Mouse (Mus musculus) brain, embryonic 14.5 days (tissue): ENCODE measurements around the gene Pwp1. TPM values are rescaled to one million over a fixed set of nuclear protein-coding genes. Genes with fewer than 3 reads are reported as not detected.
"Not testable (repeated sequence)": the region's sequence is repeated elsewhere in the genome, so short reads cannot be mapped to it uniquely, and the experiment has no call there.

Source experiments
- DNase-seq: peaks from one replicate; pipeline ENCODE4 v3.0.0-alpha.2; 2011; ENCODE audit warnings: low read depth
- CTCF ChIP-seq: fragments of 200-500 bp; IDR thresholded peaks from 2 replicates; pipeline ENCODE4 v1.5.1; 2012; ENCODE audit warnings: inconsistent platforms, mild to moderate bottlenecking, moderate library complexity, borderline replicate concordance; ENCODE audit not compliant: insufficient read depth, insufficient read length; ENCODE audit errors: extremely low read depth
- POLR2A ChIP-seq: fragments of 200-500 bp; IDR thresholded peaks from 2 replicates; pipeline ENCODE4 v1.6.1; 2012; ENCODE audit warnings: mild to moderate bottlenecking, inconsistent platforms, borderline replicate concordance; ENCODE audit not compliant: poor library complexity, insufficient read depth, insufficient read length, severe bottlenecking; ENCODE audit errors: extremely low read depth
- polyA plus RNA-seq: library from polyadenylated mRNA; depleted of rRNA; stranded (reverse); fragments of >200 nt; gene quantifications from 2 replicates; pipeline ENCODE4 v1.2.3, GENCODE M21; 2012; rRNA removed

The Pwp1 gene
- polyA plus RNA-seq, result 39.7 and 39.8 TPM in 2 replicates

DNA sequence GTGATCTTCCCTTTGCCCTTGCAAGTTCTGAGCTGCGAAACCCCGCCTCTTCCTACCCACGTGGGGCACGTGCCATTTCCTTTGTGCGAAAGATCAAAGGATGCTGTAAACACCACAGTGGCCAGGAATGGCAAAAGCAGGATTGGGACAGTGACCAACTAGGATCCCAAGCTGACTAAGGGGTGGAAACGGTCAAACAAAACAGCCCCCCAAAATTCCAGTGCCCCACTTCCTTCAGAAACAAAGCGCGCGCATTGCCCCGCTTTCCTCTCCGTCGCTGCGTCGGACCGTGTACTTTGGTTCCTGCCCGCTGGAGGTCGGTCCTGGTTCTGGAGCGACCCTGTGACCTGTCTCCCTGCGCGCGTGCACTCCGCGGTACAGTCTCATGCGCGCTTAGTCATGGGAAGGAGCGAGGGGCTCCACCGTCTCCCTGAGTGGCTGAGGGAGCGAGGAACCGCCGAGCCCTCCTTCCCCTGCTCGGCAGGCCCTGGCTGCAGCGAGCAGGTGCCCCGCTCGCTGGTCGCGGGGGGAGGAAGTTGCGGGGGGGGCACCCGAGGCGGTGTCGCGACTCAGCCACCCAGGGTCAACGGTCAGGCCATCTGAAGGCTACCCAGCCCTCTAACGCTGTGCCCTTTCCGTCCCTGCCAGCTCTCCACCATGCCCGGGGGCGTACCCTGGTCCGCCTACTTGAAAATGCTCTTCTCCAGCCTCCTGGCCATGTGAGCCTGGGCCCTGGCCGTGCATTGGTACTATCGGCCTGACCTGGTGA, at the start of gene Pwp1:
TSS of gene Pwp1 (plus strand) at position 410 of the 769 bp plus-strand sequence.
- 0 out of 2 replicates have a peak, but pooled peaks have one; percentile 3 for TF ChIP-seq POLR2A
- DNase-seq, result peak; percentile 84

DNA sequence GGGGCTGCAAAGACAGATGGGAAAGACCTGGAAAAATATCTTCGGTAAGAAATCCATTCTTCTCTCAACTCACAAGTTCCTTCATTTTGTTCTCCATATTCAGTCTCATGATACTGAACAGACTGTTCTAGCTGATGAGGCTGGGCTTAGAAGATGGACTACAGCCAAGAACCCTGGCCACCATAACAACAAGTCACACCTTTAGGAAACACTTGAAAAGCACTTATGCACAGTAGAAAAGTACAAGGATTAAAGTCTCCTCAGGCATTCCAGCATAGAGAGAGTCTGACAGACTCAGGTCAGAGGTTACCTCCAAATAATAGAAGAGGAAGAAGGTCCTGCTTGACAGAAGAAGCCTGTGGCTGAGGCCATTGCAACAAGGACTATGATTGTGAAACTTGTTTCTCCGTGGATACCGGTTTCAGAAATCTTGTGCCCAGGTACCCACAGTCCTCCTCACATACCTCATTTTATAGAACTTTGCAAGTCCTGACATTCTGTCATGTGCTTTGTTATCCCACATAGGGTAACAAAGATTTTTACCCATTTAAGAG, 7.1 kb upstream of the Pwp1 start:
- DNase-seq, result not testable (repeated sequence)

DNA sequence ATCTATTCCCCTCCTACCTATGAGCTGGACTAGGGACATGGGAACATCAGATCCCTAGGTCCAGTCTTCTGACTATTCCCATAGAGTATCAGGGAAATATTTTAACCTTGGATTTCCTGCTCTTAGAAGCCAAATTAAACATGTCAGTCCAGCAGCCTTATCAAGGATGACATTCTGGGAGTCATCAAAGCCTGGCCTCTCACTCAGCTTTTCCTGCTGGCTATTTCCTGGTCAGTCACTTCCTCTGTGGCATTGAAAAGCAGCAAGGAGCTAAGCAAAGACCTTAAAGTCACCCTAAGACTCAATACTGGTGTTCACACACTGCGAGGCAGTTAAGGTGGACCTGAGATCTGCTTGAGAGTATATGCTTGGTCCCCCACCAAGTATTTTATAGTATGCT, 5.5 kb upstream of the Pwp1 start:
- not testable (repeated sequence) for DNase-seq

DNA sequence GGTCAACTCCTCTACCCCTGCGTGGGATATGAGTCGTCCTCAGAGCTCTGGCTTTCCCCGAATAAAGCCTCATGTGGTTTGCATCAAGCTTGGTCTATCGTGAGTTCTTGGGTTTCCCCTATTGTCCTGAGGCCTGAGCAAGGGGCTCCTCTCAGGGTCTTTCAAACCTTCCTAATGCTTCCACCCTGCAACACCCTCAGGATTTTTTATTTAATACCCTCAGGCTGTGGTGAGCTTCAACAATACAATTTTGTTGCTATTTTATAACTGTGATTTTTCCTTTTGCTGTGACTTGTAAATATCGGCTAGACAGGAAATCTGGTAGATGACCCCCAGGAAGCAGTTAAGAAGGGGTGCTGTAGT, 591 bp upstream of the Pwp1 start:
- not testable (repeated sequence) for DNase-seq

DNA sequence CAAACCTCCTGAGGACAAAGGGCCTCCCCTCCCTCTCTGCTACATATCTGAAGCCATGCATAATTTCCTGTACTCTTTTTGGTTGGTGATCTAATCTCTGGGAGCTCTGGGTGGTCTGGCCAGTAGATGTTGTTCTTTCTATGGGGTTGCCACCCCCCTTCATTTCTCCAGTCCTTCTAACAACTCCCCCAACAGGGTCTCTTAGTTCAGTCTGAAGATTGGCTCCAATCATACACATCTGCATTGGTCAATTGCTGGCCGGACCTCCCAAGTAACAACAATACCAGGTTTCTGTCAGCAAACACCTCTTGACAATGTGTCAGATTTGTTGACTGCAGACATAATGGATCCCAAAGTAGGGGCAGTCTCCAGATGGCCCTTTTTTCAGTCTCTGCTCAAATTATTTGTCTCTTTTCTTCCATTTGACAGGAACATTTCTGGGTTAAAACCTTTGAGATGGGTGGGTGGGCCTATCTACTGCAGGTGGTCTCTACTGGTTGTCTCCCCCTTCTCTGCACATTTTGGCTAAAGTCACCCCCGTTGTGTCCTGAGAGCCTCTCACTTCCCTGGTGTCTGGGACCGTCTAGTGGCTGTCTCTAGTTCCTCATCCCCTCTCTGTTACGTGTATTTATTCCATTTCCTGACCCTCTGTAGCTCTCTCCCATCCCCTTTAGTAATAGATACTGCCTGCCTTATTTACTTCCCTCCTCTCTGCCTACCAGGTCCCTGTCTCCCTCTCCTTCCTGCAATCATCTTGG, 17.0 kb downstream of the Pwp1 start:
- no peak for TF ChIP-seq CTCF
- TF ChIP-seq POLR2A, result no peak
- DNase-seq, result no peak

DNA sequence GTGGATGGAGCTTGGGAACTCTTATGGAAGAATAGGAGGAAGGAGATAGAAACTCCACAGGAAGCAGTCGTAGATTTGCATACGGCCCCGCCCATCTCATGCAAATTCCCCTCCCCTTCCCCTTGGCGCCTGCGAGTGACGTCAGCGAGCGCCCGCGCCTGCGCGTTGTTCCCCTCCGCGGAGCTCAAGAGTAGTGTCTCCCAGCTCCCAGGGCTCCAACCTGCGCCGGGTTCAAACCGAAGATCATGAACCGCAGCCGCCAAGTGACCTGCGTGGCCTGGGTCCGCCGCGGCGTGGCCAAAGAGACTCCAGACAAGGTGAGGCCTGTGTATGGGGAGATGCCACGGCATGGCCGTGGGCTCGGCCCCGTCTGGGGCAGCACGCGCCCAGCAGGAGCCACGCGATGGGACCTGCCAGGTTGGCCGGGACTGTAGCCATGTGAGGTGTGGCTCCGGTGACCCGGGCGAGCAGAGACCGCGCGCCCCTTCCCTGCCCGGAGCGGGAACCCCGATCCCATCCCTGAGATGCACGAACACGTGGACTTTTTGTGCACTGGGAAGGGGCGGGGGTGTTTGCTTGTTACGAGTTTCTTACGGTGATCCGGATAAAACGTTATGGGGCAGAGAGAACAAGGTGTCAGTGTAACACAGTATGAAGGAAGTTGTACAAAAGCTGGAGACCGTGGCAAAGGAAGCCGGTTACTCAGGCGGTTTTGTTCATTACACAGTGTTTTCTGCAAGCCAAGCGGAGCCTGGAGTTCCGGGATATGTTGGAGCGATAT, 42.6 kb downstream of the Pwp1 start:
- TF ChIP-seq POLR2A (peak; percentile 21; the same call in 1 of the 2 replicates), CTCF (no peak)
- DNase-seq, result peak; percentile 98

DNA sequence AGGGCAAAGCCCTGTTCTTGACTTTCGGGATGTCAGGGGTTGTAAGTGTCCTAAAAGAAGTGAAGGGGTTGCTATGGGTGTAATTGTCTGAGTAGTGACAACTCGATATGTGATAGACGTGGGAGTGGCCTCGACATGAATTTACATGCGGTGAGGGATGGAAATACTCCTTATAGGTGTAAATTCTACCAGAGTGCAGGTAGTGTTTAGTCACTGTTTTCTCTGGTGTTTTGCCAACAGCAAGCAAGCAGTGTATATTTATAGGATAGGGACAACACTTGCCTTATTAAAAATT, 43.1 kb downstream of the Pwp1 start:
- no peak for DNase-seq
- TF ChIP-seq POLR2A (no peak), CTCF (no peak)

DNA sequence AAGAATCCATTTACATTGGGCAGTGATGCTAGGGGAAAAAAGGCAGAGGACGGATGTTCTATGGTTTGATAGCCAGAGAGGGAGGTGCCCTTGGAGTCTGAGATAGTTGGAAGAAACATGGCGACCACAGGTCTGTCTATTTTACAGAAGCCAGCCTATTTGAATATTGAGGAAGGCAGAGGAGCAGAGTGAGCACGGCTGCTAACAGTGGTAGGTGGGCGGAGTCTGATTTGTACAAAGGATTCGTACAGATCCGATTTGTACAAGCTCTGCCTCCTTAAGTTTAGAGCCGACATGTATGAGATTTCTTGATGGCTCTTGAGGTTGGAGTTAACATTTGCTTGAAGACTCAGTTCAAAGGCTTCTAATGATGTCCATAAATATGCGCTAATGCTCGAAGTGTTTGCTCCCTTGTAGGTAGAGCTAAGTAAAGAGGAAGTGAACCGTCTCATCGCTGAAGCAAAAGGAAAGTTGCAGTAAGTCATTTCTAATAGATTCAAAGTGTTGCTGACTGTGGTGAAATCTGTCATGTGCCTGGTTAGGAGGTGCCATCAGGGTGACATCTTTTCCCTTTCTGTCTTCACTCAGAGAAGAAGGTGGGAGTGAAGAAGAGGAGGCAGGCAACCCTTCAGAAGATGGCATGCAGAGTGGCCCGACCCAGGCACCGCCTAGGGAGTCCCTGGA, 44.7 kb downstream of the Pwp1 start:
- no peak for TF ChIP-seq CTCF
- no peak for TF ChIP-seq POLR2A

DNA sequence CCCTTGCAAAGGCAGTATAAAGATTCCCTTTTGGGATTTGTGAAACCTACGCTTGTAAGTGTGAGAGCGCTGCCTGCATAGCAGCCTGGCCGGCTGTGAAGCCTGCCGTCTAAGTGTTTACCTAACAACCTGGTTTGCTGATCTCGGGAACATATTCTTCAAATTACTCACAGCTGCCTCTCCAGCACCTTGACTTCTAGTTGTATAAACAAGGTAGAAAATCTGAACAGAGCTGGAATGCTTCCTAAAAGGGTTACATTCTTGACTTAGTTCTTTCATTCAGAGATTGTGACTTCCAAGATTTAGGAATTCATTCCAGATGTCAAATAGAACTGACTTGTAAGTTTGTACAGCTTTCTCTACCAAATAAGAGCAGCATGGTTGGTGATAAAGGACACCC, 46.5 kb downstream of the Pwp1 start:
- TF ChIP-seq POLR2A (no peak), CTCF (no peak)
- DNase-seq, result no peak

More for the DNA sequence above, 44.7 kb downstream of the Pwp1 start:
- DNase-seq, result no peak

DNA sequence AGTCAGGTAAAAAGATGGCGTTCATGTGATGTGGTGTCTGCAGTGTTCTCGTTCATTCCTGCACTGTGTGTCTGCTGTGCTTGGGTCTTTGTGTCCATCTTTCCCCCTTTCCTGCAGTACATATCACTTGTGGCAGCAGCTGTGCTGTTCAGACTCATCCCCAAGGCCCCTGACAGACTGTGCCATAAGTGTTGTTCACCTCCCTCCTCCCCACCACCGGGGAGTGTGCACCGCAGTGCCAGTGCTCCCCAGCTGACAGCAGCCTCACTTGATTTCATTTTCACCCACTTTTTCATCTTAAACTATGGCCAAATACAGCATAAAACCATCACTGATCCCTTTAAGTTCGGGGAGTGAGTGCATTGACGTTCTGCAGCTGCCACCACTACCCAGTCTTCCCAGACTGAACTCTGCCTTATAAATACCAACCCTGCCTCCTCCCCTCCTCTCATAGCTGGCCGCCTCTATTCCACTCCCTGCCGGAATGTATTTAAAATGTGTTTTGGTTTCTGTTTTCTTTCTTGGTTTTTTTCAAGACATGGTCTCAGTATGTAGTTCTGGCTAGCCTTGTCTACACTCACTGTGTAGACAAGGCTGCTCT, 50.7 kb downstream of the Pwp1 start:
- DNase-seq, result no peak
- no peak for TF ChIP-seq POLR2A
- no peak for TF ChIP-seq CTCF
